Mouse (Mus musculus) CD8-positive naive resting alpha-beta T cell, adult 2 months (primary cell): ENCODE measurements around the gene Cmss1.

Experiments used
- DNase-seq, 2 experiments: peaks; one replicate each; pipeline ENCODE4 v3.0.0; 2022; ENCODE audit warnings: low read depth in 2 of 2, low spot score in 2 of 2

Gene Cmss1

DNA sequence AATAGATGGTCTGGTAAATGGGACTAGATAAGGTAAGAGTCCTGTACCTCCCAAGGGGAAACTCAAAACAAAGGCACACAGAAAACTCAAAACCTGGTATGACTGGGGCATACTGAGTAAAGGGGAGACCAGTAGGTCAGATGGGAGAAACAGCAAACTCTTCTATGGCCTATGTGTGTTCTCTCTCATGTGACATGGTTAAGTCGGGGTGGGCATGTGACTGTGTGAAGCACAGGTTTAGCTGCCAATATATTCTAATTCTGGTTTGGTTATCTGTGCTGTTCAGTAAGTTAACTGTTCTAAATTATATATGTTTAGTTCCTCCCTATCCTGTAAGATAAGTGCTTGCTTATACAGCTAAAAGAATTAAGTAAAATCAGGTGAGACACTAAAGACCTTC lies 46.5 kb downstream of the Cmss1 start:
- no peak for DNase-seq

DNA sequence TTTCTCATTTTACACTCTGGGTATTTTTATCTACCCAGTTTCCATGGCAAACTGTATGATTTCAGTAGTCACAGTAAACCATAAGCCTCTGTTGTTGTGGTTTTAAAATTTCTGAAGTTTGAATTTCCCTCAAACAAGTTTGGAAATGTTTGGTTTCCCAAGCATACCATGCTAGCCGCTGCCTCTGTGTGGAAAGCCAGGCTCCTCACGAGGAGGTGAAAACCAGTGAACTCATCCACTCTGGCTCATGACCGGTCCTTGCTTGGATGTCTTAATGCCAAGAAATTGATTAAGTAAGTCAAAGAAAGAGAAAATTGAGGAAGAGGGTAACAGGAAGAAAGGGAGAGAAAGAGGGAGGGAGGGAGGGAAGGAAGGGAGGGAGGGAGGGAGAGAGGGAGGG lies 48.4 kb downstream of the Cmss1 start:
- no peak for DNase-seq

DNA sequence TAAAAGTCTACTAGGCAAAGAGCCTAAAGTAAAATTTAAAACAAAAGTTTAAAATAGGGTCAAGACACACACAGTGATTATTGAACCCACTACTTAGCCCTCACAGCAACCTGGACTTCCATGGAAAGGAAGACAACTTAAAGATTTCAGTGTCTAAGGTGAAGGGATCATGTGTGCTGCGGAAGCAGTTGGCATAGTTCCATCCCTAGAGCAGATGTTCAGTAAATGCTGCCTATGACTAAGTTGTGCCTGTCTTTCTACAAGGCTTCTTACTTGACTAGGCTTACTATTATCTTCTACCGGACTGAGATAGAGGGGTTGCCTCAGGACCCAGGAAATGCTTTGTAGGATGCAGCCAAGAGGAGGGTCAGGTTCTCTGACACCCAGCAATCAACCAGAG lies 50.4 kb downstream of the Cmss1 start:
- no peak for DNase-seq

DNA sequence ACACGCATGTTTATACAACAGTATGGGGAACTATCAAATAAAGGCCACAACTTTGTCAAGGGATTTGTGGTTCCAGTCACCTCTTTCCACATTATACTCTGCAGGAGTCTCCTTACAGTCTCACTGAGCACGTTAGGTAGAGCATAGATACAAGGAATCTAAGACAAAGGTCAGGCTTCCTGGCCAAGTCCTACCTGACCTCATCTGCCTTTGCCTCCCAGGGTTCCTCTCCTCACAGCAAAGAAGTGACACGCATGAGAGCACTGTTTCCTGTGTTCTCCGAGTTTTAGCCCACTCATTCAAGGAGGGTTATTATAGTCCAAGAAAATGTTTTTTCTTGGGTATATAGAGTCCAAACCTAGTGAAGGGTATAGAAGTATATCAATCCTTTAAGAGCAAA lies 51.0 kb downstream of the Cmss1 start:
- no peak for DNase-seq

DNA sequence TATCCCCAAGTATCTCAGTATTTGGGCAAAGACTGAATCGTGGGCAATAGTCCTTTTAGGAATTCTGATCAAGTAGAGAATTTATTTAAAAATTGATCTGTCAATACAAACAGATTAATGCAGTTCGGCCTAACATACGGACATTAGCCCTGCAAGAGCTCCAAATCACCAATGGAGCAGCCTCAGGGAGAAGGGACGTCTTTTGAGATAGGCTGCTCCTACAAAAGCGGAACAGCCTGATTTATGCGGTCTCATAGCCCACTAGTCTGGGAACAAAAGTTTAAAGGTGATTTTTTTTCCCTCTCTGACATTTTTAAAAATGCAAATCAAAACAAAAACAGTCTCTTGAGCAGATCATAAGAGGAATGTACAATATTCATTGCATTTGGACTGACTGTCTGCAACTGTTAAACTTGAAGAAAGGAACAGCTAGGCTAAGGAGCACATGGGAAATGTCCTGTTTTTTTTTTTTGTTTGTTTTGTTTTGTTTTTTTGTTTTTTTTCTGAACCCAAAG lies 51.7 kb downstream of the Cmss1 start:
- no peak for DNase-seq

DNA sequence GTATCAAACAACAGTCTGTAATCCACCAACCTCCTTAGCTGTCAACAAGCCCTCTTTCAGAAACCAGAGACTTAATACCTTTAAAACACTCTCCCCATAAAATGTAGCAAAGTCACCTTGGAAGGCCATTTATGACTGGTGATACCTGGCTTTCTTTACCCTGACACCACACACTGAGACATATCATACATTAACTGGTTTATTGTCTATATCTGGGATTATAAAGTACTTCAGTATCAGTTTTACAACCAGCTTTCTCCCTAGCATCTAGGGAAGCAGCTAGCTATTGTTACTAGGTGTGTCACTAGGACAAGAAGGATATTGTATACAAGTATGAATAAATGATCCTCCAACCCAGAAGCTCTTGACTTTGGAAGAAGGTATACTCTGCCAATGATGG lies 53.4 kb downstream of the Cmss1 start:
- no peak for DNase-seq

DNA sequence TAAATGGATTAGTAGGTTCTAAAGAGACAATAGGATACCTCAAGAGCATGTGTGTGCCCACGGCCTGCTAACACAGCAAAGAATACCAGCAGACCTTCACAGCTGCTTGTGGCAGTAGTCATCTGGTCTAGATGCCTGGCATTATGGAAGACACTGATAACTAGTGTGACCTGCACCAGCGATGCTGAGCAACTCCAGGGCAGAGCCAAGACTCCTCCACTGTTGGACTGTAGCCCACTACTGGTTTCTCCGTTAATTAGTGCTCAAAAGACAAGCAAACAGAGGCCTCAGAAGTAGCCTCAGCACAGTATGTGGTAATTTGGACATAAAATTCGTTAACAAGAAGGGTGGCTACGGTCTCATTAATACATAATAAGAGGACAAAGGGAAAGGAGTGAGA lies 54.0 kb downstream of the Cmss1 start:
- no peak for DNase-seq

DNA sequence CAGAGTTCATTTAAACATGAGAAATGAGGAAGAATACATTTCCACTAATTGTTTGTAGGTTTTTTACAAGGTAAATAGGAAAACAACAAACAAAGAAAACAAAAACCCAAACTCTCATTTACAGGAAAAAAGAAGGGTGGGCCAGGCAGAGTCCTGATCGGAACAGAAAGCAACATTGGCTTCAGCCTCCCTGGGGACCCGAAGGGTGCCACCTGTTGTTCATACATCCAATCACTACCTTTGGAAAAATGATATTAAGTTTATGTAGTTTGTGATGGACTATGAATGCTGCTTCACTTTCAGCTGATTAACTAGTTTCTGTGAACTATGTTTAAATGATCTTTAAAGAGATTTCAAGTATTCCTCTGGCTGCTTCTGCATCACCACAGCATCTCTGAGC lies 55.0 kb downstream of the Cmss1 start:
- DNase-seq: no peak

DNA sequence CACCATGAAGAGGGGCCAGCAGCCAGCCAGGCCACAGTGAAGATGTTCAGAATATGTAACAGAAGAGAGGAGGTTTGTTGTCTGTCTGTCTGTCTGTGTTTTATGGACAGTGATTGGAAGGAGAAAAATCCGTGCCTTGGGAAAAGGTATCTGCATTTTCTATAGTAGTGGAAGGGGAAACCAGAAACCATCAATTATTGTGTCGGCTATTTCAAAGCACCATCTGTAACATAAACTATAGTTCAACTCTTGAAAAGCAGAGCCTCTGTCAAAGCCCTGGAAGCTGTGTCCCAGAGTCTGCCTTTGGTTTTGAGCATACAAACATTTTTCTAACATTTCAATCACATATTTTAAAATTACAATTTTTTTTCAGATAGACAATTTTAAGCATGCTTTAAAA lies 55.8 kb downstream of the Cmss1 start:
- DNase-seq: no peak

DNA sequence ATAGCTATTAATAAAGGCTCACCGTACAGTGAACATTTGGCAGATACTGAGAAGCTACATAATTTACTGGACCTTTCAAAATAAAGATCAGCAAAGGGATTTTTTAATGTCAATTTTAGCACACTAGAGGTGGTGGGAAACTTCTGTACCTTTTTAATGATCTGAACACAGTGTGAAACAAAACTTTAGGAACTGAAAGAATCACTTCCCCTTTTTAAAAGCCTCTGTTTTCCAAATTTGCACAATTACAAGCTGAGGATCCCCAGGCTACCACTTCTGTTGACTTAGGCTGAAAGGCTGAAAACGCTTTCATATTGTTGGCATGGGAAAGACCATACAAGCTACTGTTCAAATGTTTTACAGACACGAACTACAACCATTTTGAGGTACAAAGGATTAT lies 56.6 kb downstream of the Cmss1 start:
- DNase-seq: no peak

DNA sequence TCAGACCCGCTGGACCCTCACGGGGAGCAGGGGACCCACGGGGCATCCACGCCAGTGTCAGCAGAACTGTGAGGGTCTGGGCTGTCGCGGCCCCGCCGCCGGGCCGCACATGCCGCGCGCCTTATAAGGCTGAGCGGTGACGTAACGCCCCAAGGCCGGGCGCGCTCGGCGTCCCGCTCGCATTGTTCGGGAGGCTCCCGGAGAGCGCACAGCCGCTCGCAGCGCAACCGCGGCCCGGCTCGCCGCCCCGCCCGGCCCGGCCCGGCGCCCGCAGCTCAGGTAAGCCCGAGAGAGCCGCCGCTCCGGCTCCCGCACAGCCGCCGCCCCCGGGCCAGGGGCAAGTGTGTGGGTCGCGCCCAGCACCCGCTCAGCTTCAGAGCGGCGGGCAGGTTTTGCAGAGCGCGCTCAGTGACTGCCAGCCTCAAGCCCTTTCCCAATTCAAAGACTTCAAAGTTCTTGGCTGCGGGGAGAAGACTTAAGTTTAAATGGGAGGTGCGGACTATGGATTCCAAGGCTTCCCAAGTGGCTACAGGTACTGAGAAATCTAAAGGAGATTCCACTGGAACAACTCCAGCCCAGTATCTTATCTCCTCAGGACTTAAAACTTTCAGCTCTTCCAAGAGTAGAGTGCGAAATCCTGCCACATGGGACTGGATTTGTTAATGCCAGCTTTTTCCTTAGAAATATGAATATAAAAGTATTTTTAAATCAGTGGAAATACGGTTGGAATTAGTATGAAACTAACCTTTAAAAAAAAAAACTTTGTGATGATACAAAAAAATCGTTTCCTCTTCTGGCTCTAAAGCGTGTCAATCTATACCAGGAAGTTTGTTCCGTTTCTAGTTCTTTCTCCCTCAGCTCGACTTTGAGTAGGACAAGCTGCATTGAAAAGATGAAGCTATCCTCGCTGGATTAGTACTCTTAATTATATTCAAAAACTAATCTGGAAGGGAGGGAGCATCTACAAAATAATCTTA lies 57.3 kb downstream of the Cmss1 start:
- DNase-seq: peak; percentile 57 to 59

DNA sequence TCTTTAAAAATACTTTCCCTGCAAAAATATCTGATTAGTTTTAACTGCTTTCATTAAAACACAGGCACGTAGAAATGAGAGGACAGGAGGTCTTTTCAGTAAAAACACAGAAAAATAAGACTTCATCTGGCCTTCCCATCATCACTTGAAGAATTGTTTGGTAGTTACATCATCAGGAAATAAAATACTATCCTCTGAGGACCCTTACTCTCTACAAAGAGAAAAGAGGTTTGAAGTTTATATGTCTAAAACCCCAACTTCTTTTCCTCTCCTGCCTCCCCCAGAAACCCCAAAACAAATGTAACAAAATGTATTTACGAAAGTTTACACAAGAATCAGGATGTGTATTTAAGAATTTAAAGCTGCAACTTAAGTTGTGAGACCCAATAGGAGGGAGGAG lies 58.1 kb downstream of the Cmss1 start:
- DNase-seq: no peak

DNA sequence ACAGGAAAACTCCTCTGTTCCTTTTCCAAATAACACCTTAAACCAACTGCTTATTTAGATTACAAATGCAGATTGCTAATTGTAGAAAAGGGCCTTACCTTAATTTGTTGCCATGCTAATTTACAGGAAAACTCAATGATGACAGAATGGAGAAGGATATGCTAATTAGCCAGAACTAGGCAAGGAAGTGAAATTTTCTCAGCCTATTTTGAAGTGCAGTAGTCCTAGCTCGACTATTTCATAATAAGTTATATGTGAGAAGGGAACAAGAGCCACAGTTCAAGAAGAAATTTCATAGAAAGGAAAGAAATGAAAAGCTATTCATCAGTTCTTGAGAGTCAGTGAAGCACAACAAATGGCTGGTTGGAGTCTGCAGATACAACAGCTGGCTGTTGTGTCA lies 60.3 kb downstream of the Cmss1 start:
- no peak for DNase-seq

DNA sequence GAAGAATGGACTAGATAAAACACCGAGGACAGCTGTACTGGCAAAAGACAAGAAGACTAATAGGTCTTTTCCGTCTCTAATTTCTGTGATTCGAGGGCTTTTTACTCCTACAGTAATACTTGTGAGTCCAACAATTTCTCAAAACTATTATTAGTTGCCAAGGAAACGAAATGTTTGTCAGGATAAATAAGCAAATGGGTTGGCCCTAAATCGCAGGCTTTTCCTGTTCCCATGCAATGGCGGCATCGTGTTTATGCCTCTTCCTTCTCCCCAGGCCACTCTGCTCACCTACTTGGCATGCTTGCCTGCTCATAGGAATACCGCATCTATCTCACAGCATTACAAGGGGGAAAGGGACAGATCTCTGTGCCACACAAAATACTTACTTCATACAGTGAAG lies 62.2 kb downstream of the Cmss1 start:
- DNase-seq: no peak

DNA sequence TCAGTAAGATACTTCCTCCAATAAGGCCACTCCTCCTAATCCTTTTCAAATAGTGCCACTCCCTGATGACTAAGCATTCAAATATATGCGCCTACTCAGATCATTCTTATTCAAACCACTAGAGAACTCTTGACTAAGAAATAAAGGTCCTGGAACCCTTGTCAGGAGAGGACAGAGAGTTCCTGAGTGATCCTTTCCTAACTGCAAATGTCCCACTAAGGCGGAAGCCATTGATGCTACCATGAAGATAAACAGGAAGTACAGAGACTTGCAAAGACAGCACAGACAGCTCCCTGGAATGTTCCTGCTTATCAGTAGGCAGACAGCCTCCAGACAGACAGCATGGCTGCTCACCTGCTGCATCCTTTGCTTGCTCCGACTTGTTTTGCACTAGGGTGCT lies 63.4 kb downstream of the Cmss1 start:
- DNase-seq: no peak

DNA sequence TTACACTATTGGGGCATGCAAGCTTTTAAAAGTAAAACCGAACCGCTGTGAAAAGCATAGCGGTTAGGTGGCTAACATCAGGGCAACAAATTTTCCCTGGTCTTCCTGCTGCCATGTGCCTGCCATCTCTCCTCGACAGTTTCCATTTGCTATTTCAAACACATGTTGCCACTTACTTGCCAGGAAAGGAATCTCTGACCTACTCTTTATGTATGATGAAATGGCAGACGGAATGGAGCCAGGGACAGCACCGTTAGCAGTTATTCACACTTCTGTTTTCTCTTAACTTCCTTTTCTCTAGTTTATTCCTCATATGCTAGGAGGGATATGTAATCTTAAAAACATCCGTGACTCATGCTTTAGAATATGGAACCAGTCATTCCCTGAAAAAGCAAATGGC lies 70.2 kb downstream of the Cmss1 start:
- DNase-seq: no peak

DNA sequence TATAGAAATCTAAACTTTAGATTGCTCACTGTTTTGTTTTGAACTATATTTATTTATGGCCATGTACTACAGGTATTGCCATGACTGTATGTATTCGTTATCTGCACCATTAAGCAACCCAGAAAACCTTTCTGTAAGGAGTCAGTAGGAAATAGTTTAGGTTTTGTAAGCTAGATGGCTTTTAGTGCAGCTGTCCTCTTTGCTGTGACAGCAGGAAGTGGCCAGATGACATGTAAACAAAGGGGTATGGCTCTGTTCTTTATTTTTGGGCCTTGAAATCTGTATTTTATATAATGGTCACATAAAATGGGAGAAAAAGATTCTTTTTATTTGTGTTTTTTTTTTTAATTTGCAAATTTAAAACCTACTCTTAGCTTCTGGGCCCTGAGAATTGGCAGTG lies 71.9 kb downstream of the Cmss1 start:
- DNase-seq: no peak

DNA sequence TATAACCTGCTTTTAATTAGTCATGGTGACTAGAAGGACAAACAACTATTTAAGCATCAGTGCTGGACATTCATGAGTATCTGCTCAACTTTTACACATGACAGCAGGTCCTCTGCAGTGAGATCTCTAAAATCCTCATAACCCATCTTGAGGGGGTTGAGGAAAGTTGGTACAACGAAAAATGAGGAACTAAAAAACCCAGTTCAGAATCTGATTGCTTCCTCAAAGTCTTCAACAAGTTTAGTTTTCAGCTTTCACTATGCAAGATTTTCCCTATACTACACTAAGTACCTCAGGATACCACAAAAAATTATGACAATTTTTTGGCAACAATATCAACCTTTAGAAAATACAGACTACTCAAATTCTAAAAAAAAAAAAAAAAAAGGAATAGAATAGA lies 72.3 kb downstream of the Cmss1 start:
- DNase-seq: no peak

DNA sequence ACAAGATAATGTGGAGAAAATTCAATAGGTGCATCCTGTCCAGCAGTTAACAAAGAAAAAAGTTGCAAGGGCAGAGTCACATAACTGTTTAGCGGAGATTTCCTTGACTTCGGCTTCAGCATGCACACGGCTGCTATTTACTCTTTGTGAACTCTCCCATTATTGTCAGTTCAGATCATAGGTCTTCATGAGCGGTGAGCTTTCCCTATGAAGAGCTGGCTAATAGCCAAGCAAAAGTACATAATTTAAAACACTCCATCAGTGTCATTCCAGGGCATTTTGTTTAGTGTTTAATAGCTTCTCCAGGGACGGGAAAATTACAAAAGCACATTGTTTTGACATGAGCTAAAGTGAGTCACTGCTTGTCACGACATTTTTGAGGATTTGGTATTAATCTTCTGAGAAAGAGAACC lies 74.6 kb downstream of the Cmss1 start:
- DNase-seq: no peak

DNA sequence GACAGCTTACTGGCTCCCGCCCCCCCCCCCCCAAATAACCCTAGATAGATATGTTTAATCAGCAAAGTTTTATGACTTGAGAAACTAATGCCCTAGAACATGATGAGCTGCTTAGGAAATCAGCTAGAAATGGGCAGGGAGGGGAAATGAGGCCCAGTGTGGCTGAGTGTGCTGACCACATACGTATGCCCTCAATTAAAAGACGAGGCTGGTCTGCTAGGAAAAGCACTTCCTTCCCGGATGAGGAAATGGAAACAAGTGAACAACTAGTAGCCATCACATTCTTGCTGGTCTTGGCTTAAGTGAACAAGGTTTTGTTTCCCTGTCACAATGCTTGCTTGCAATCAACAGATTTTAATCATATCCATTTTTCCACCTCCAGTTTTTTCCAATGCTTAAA lies 76.1 kb downstream of the Cmss1 start:
- no peak for DNase-seq

DNA sequence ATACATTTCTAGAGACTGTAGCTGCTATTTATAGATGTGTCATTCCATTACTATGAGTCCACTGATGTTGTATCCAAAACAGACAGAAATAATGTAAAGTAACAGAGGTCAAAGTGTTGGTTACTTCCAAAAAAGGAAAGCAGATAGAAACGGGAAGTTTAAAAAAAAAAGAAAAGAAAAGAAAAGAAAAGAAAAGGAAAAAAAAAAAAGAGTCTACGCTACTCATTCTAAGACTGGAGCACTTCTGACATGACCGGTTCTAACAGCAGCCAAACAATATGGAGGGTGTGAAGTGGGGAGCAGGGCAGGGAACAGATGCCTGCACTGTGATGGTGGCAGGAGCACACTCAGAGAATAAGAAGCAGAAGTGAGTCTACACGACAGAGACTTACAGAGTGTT lies 78.2 kb downstream of the Cmss1 start:
- DNase-seq: no peak

DNA sequence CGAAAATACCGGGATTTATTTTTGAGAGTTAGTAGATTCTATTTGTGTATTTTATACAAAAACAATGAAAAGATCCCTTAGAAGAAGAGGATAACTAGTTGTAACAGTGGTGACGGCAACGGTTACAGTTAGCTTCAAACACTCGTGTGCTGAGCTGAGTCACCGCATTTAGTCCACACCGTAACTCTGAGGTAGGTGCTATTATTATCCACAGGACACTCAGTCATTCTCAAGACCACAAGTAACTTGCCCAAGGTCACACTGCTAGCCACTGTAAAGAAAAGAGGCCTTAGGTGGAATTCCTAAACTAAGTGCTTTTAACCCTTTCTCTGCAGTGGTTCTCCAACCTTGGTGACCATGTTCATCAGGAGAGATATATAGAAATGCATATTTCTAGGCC lies 79.8 kb downstream of the Cmss1 start:
- DNase-seq: no peak

DNA sequence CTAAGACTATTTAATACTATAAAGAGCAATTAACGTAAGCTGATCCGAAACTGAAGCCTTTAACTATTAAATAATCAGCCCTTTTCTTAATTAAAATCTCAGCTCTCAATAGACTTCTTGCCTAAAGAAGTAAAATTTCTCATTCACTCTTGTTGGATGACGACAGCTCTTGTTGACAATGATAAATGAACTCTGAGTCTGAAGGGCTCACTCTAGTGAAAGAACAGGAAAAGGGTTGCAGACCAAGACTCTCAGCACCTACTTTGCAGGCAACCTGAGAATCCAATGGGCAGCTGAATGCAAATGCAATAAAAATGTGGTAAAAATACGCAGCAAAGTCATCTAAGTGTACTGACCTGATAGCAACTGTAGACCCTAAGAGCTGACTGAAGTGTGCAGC lies 81.2 kb downstream of the Cmss1 start:
- no peak for DNase-seq
